Mouse (Mus musculus) liver, adult 2 months (tissue): ENCODE measurements around the gene Washc2.

Experiments
- CTCF ChIP-seq: fragments of 200-500 bp; IDR thresholded peaks from 2 replicates; pipeline ENCODE4 v1.5.1; 2011; ENCODE audit warnings: low read depth, low read length, control low read depth
- POLR2A ChIP-seq: fragments of 200-500 bp; IDR thresholded peaks from 2 replicates; pipeline ENCODE4 v1.6.1; 2011; ENCODE audit warnings: low read length, control low read depth; ENCODE audit not compliant: insufficient read depth; ENCODE audit errors: extremely low read depth

DNA sequence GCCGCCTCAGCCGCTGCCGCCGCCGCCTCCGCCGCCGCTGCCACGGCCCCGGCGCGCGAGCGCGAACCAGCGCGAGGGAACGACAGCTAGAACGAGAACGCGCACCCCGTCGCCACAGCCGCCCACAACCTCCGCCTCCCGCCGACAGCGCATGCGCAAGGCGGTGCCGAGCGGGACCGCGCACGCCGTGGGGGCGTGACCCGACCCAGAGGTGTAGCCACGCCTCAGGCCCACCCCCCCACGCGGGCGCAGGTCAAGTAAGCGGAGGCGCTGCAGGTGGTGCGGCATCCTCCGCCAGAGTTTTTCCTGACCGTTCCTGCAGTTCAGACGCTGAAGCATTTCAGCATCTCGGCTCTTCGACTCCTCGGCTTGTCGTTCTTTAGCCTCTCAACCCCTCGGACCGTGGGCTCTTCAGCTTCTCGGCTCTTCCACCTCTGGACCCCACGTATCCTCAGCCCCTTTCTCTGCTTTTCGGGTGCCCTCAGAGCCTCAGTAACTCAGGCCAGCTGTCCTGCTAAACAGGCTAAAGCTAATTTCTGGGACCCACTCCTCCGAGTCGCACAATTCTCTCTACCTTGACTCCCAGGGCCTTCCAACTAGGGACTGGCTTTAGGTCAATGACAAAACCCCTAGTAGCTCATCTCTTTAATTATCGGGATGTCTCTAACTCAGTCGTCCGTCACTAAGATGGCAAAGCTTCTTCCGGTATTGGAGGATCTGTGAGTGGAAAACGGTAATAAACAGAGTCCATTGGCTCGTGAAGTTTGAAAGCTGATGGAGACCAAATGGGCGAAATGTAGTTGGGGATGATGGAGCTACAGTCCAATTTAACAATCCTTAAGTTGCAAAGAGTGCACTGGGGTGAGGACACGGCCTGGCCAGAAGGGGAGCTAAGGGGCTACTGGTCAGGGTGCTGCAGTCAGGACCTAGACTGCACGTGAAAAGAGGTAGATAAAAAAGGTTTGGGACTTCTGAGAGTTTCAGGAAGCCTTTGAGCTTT, 14.1 kb upstream of the Washc2 start, which contains the start of gene Tmcc1:
- TF ChIP-seq CTCF: 0 out of 2 replicates have a peak, but pooled peaks have one; percentile 9
- TF ChIP-seq POLR2A: 0 out of 2 replicates have a peak, but pooled peaks have one; percentile 7
